Mouse (Mus musculus): ENCODE results near the gene Keap1. TPM values are rescaled to one million over a fixed set of nuclear protein-coding genes. Genes with fewer than 3 reads are reported as not detected.
A peak's percentile ranks its signal among the peaks of the same experiment; 100 is the strongest.

The Keap1 gene
- 70.1 and 72.0 TPM in 2 replicates for polyA plus RNA-seq (2015; fragmentation: Nextera tagmentation; extraction: Ambion mirVana)

GRCm38 (mm10) chr9:21238733-21239464, at the start of gene Keap1:
Keap1 (minus strand) TSS chr9:21239361.
- Histone ChIP-seq H3K27ac (replicated peaks) (peak within 1 kb of the TSS; percentile 93), H3K4me2 (peak within 1 kb of the TSS; percentile 64), H3K27me3 (replicated peaks) (peaks cover 17% of the 10 kb centered on the region), H3K4me1 (peaks cover 55% of the 10 kb centered on the region), H3K4me3 (replicated peaks) (peak within 1 kb of the TSS; percentile 89), H3K36me3 (peaks cover 6% of the 10 kb centered on the region), H3K9me3 (replicated peaks) (no peaks in the 10 kb centered on the region), H3K9ac (replicated peaks) (peak within 1 kb of the TSS; percentile 92)
- ATAC-seq (ENCODE audit: low FRiP score): peak; percentile 87
- WGBS: under 1% methylated on average over 90 of the region's 90 CpGs

- 75% methylated on average over 13 of the region's 13 CpGs for WGBS
- Histone ChIP-seq H3K36me3 (peaks cover 19% of the 10 kb centered on the region), H3K4me1 (peaks cover 47% of the 10 kb centered on the region), H3K27me3 (replicated peaks) (no peaks in the 10 kb centered on the region), H3K27ac (replicated peaks) (peak overlapping the region; percentile 91), H3K4me2 (peak overlapping the region; percentile 79), H3K4me3 (replicated peaks) (peak overlapping the region; percentile 76), H3K9me3 (replicated peaks) (no peaks in the 10 kb centered on the region), H3K9ac (replicated peaks) (peak overlapping the region; percentile 67; the same call in 1 of the 2 replicates)
- no peak for ATAC-seq (ENCODE audit: low FRiP score)
These were observed 49.5 kb upstream of the Keap1 start for GRCm38 (mm10) chr9:21288404-21289336.

GRCm38 (mm10) chr9:21287571-21288402, 48.6 kb upstream of the Keap1 start, which contains the start of gene Kri1:
Kri1 (minus strand) TSS chr9:21287969.
- H3K4me3 ChIP-seq (replicated peaks): peak within 1 kb of the TSS; percentile 76
- peak within 1 kb of the TSS; percentile 91 for H3K27ac ChIP-seq (replicated peaks)
- no peaks in the 10 kb centered on the region for H3K27me3 ChIP-seq (replicated peaks)
- ATAC-seq (ENCODE audit: low FRiP score): peak; percentile 82
- peak within 1 kb of the TSS; percentile 79 for H3K4me2 ChIP-seq
- peak within 1 kb of the TSS; percentile 67 for H3K9ac ChIP-seq (replicated peaks)
- H3K36me3 ChIP-seq: peaks cover 22% of the 10 kb centered on the region
- under 1% methylated on average over 59 of the region's 59 CpGs for WGBS
- peaks cover 47% of the 10 kb centered on the region for H3K4me1 ChIP-seq
- H3K9me3 ChIP-seq (replicated peaks): no peaks in the 10 kb centered on the region

GRCm38 (mm10) chr9:21286753-21287152, 47.6 kb upstream of the Keap1 start:
- H3K27ac ChIP-seq (replicated peaks): peak overlapping the region; percentile 91
- no peak for ATAC-seq (ENCODE audit: low FRiP score)
- H3K4me3 ChIP-seq (replicated peaks): peak overlapping the region; percentile 76
- peak overlapping the region; percentile 67 for H3K9ac ChIP-seq (replicated peaks)
- H3K9me3 ChIP-seq (replicated peaks): no peaks in the 10 kb centered on the region
- peaks cover 30% of the 10 kb centered on the region for H3K36me3 ChIP-seq
- H3K27me3 ChIP-seq (replicated peaks): no peaks in the 10 kb centered on the region
- H3K4me1 ChIP-seq: peaks cover 45% of the 10 kb centered on the region
- peak overlapping the region; percentile 79 for H3K4me2 ChIP-seq
- 65% methylated on average over 3 of the region's 3 CpGs for WGBS

- 88% methylated on average over 3 of the region's 3 CpGs for WGBS
- H3K9ac ChIP-seq (replicated peaks): no peak overlapping the region
- H3K4me2 ChIP-seq: no peak overlapping the region
- H3K27me3 ChIP-seq (replicated peaks): no peaks in the 10 kb centered on the region
- peaks cover 28% of the 10 kb centered on the region for H3K4me1 ChIP-seq
- H3K4me3 ChIP-seq (replicated peaks): no peak overlapping the region
- no peak for ATAC-seq (ENCODE audit: low FRiP score)
- H3K9me3 ChIP-seq (replicated peaks): no peaks in the 10 kb centered on the region
- no peak overlapping the region for H3K27ac ChIP-seq (replicated peaks)
- H3K36me3 ChIP-seq: peaks cover 53% of the 10 kb centered on the region
These were observed 44.8 kb upstream of the Keap1 start for GRCm38 (mm10) chr9:21283994-21284393.

GRCm38 (mm10) chr9:21283591-21283990, 44.4 kb upstream of the Keap1 start:
- Histone ChIP-seq H3K9me3 (replicated peaks) (no peaks in the 10 kb centered on the region), H3K36me3 (peaks cover 57% of the 10 kb centered on the region), H3K4me3 (replicated peaks) (no peak overlapping the region), H3K27me3 (replicated peaks) (no peaks in the 10 kb centered on the region), H3K4me2 (no peak overlapping the region), H3K4me1 (peaks cover 24% of the 10 kb centered on the region), H3K9ac (replicated peaks) (no peak overlapping the region), H3K27ac (replicated peaks) (no peak overlapping the region)
- ATAC-seq (ENCODE audit: low FRiP score): no peak
- 88% methylated on average over 5 of the region's 5 CpGs for WGBS

GRCm38 (mm10) chr9:21277776-21278175, 38.6 kb upstream of the Keap1 start:
- Histone ChIP-seq H3K4me2 (no peak overlapping the region), H3K4me1 (no peaks in the 10 kb centered on the region), H3K9ac (replicated peaks) (no peak overlapping the region), H3K36me3 (peaks cover 90% of the 10 kb centered on the region), H3K27me3 (replicated peaks) (no peaks in the 10 kb centered on the region), H3K4me3 (replicated peaks) (no peak overlapping the region), H3K9me3 (replicated peaks) (no peaks in the 10 kb centered on the region), H3K27ac (replicated peaks) (no peak overlapping the region)
- 90% methylated on average over 5 of the region's 5 CpGs for WGBS
- no peak for ATAC-seq (ENCODE audit: low FRiP score)

GRCm38 (mm10) chr9:21276307-21276706, 37.1 kb upstream of the Keap1 start:
- ATAC-seq (ENCODE audit: low FRiP score): no peak
- Histone ChIP-seq H3K36me3 (peaks cover 92% of the 10 kb centered on the region), H3K27ac (replicated peaks) (no peak overlapping the region), H3K4me1 (no peaks in the 10 kb centered on the region), H3K9me3 (replicated peaks) (no peaks in the 10 kb centered on the region), H3K4me3 (replicated peaks) (no peak overlapping the region), H3K27me3 (replicated peaks) (no peaks in the 10 kb centered on the region), H3K9ac (replicated peaks) (no peak overlapping the region), H3K4me2 (no peak overlapping the region)
- 92% methylated on average over 8 of the region's 8 CpGs for WGBS

- Histone ChIP-seq H3K36me3 (peaks cover 92% of the 10 kb centered on the region), H3K4me1 (no peaks in the 10 kb centered on the region), H3K4me2 (no peak overlapping the region), H3K9me3 (replicated peaks) (no peaks in the 10 kb centered on the region), H3K27me3 (replicated peaks) (no peaks in the 10 kb centered on the region), H3K4me3 (replicated peaks) (no peak overlapping the region), H3K9ac (replicated peaks) (no peak overlapping the region), H3K27ac (replicated peaks) (no peak overlapping the region)
- 89% methylated on average over 12 of the region's 12 CpGs for WGBS
- ATAC-seq (ENCODE audit: low FRiP score): no peak
These were observed 36.6 kb upstream of the Keap1 start for GRCm38 (mm10) chr9:21275727-21276126.

- Histone ChIP-seq H3K9ac (replicated peaks) (no peak overlapping the region), H3K36me3 (peaks cover 97% of the 10 kb centered on the region), H3K9me3 (replicated peaks) (no peaks in the 10 kb centered on the region), H3K4me2 (no peak overlapping the region), H3K27ac (replicated peaks) (no peak overlapping the region), H3K4me1 (no peaks in the 10 kb centered on the region), H3K27me3 (replicated peaks) (no peaks in the 10 kb centered on the region), H3K4me3 (replicated peaks) (no peak overlapping the region)
- WGBS: 92% methylated on average over 7 of the region's 7 CpGs
- no peak for ATAC-seq (ENCODE audit: low FRiP score)
These were observed 36.0 kb upstream of the Keap1 start for GRCm38 (mm10) chr9:21275013-21275710.
